Mouse (Mus musculus) brain, adult 2 months (tissue): Measurements from ENCODE around the gene Grin3a.
A peak's percentile ranks its signal among the peaks of the same experiment; 100 is the strongest.

ENCODE experiments used
- DNase-seq: peaks from one replicate; pipeline ENCODE4 v3.0.0; 2011; ENCODE audit warnings: low read depth, low spot score

Gene Grin3a

GRCm38 (mm10) chr4:49845612-49845985, at the start of gene Grin3a:
TSS of gene Grin3a (minus strand) at chr4:49845744.
- DNase-seq, result peak; percentile 84

- peak; percentile 16 for DNase-seq
These were observed 46.3 kb upstream of the Grin3a start for GRCm38 (mm10) chr4:49891835-49892301.

GRCm38 (mm10) chr4:49877084-49877483, 31.5 kb upstream of the Grin3a start:
- peak; percentile 5 for DNase-seq

- DNase-seq, result no peak
These were observed 15.1 kb upstream of the Grin3a start for GRCm38 (mm10) chr4:49860611-49861010.

GRCm38 (mm10) chr4:49844828-49845611, 524 bp downstream of the Grin3a start:
- peak; percentile 57 for DNase-seq

GRCm38 (mm10) chr4:49844274-49844827, 1.2 kb downstream of the Grin3a start:
- peak; percentile 60 for DNase-seq

GRCm38 (mm10) chr4:49843787-49844186, 1.8 kb downstream of the Grin3a start:
- no peak for DNase-seq

- DNase-seq, result no peak
These were observed 13.5 kb downstream of the Grin3a start for GRCm38 (mm10) chr4:49832035-49832434.

- DNase-seq, result peak; percentile 51
These were observed 31.7 kb downstream of the Grin3a start for GRCm38 (mm10) chr4:49813852-49814251.

- no peak for DNase-seq
These were observed 38.8 kb downstream of the Grin3a start for GRCm38 (mm10) chr4:49806791-49807190.

GRCm38 (mm10) chr4:49799338-49799737, 46.2 kb downstream of the Grin3a start:
- no peak for DNase-seq

GRCm38 (mm10) chr4:49788971-49789370, 56.6 kb downstream of the Grin3a start:
- DNase-seq, result no peak

- DNase-seq, result no peak
These were observed 102.7 kb downstream of the Grin3a start for GRCm38 (mm10) chr4:49742847-49743246.

- no peak for DNase-seq
These were observed 103.6 kb downstream of the Grin3a start for GRCm38 (mm10) chr4:49741942-49742341.

GRCm38 (mm10) chr4:49740796-49741766, 104.5 kb downstream of the Grin3a start:
- peak; percentile 29 for DNase-seq

GRCm38 (mm10) chr4:49739561-49739960, 106.0 kb downstream of the Grin3a start:
- DNase-seq, result no peak

GRCm38 (mm10) chr4:49729326-49729725, 116.2 kb downstream of the Grin3a start:
- no peak for DNase-seq

- no peak for DNase-seq
These were observed 121.6 kb downstream of the Grin3a start for GRCm38 (mm10) chr4:49723908-49724307.

- DNase-seq, result no peak
These were observed 153.9 kb downstream of the Grin3a start for GRCm38 (mm10) chr4:49691405-49692194.

GRCm38 (mm10) chr4:49688594-49689288, 156.8 kb downstream of the Grin3a start:
- DNase-seq, result peak; percentile 89

GRCm38 (mm10) chr4:49681812-49682211, 163.7 kb downstream of the Grin3a start, which contains the start of gene Ppp3r2:
TSS of gene Ppp3r2 (minus strand) at chr4:49682024.
- DNase-seq, result no peak
